Mouse (Mus musculus) heart, adult 2 months (tissue): ENCODE measurements at regions not wholly inside any gene's neighbourhood (a gene's known extent, or its start where the extent isn't known, plus 50 kb on each side); places are given as distances from the start of the nearest gene placed in this dataset.

Experiments used
- CTCF ChIP-seq: fragments of 200-600 bp; IDR thresholded peaks from 2 replicates; pipeline ENCODE4 v1.8.1; 2022; ENCODE audit warnings: antibody characterized with exemption, mild to moderate bottlenecking, moderate library complexity
- EP300 ChIP-seq: fragments of 200-500 bp; IDR thresholded peaks from 2 replicates; pipeline ENCODE4 v1.6.1; 2011; ENCODE audit warnings: low read depth, low read length, control low read depth; ENCODE audit not compliant: insufficient read depth
- POLR2A ChIP-seq: fragments of 200-500 bp; IDR thresholded peaks from 2 replicates; pipeline ENCODE4 v1.6.1; 2011; ENCODE audit warnings: mild to moderate bottlenecking, low read depth, low read length, control low read depth; ENCODE audit not compliant: insufficient read depth

DNA sequence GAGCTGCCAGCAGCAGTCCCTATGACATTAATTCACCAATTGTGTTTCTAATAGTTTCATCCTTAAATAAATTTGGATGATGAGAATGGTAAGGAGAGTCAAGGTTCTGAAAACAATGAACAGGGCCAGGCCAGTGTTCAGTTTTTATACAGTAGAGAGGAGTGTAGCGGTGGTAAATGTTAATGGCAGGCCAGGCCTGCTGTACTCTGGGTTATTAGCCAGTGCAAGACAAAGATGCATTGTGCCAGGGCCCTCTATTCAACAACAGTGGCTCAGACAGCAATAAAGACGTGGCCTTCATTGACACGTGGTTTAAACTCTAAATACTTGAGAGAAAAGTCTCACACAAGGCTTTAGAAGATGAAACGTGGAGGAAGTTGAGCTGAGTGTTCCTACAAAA, 169.5 kb downstream of the Pou4f1 start:
- no peak for TF ChIP-seq POLR2A
- no peak for TF ChIP-seq CTCF
- TF ChIP-seq EP300, result no peak
